Mouse (Mus musculus) stomach, embryonic 15.5 days (tissue): ENCODE results near the gene Ankar. TPM values are rescaled to one million over a fixed set of nuclear protein-coding genes. Genes with fewer than 3 reads are reported as not detected.
A peak's percentile ranks its signal among the peaks of the same experiment; 100 is the strongest.

ENCODE experiments used
- ATAC-seq: fragments of 200-750 bp; cut with Nextera tagmentation; 2 replicates; pipeline ENCODE4 v1.8.0; 2017; ENCODE audit warnings: low read depth, moderate number of reproducible peaks, moderate TSS enrichment; ENCODE audit not compliant: insufficient read depth, low FRiP score
- H3K27ac ChIP-seq: fragments of 300-500 bp; sonication (generic); 2 replicates; pipeline ENCODE4 v1.5.1; 2015; ENCODE audit warnings: mild to moderate bottlenecking, inconsistent platforms
- H3K27me3 ChIP-seq: fragments of 300-500 bp; sonication (generic); replicated peaks from 2 replicates; pipeline ENCODE4 v1.6.1; 2015; ENCODE audit warnings: inconsistent platforms
- H3K36me3 ChIP-seq: fragments of 300-500 bp; sonication (generic); 2 replicates; pipeline ENCODE4 v1.6.1; 2015; ENCODE audit warnings: inconsistent platforms
- H3K4me1 ChIP-seq: fragments of 300-500 bp; sonication (generic); 2 replicates; pipeline ENCODE4 v1.6.1; 2015; ENCODE audit warnings: inconsistent platforms
- H3K4me2 ChIP-seq: fragments of 300-500 bp; sonication (generic); 2 replicates; pipeline ENCODE4 v1.6.1; 2015; ENCODE audit warnings: mild to moderate bottlenecking, inconsistent platforms
- H3K4me3 ChIP-seq: fragments of 300-500 bp; sonication (generic); replicated peaks from 2 replicates; pipeline ENCODE4 v1.5.1; 2015; ENCODE audit warnings: inconsistent platforms
- H3K9ac ChIP-seq: fragments of 300-500 bp; sonication (generic); 2 replicates; pipeline ENCODE4 v1.6.1; 2015; ENCODE audit warnings: inconsistent platforms
- H3K9me3 ChIP-seq: fragments of 300-500 bp; sonication (generic); 2 replicates; pipeline ENCODE4 v1.6.1; 2016; ENCODE audit warnings: inconsistent platforms
- WGBS: fragments of 180-500 bp; shearing (Covaris S2); methylation state at CpG from one replicate; pipeline ENCODE4 v1.1.7; 2015; 5-methylcytosine and 5-hydroxymethylcytosine counted together
- polyA plus RNA-seq: library from polyadenylated mRNA; unstranded; fragments of >200 nt; fragmentation: Nextera tagmentation; extraction: Ambion mirVana; gene quantifications from 2 replicates; pipeline ENCODE4 v1.2.1, GENCODE M21; 2015

Ankar gene
- polyA plus RNA-seq, 1 experiment from 2014 or later = not detected

- WGBS = 96% methylated on average over 7 of the region's 7 CpGs
- H3K4me3 ChIP-seq = no peak overlapping the region
- H3K9me3 ChIP-seq = no peaks in the 10 kb centered on the region
- H3K27ac ChIP-seq = no peak overlapping the region
- ATAC-seq = no peak
- no peaks in the 10 kb centered on the region for H3K27me3 ChIP-seq
- peaks cover 16% of the 10 kb centered on the region for H3K36me3 ChIP-seq
- no peak overlapping the region for H3K4me2 ChIP-seq
- H3K4me1 ChIP-seq = 0 out of 2 replicates have a peak, but pooled peaks cover 8% of the 10 kb centered on the region
- no peak overlapping the region for H3K9ac ChIP-seq
Observed at GRCm38 (mm10) chr1:72601233-72601632, 99.1 kb downstream of the Ankar start.

- Histone ChIP-seq H3K9me3 (no peaks in the 10 kb centered on the region), H3K4me3 (no peak overlapping the region), H3K4me2 (no peak overlapping the region), H3K27me3 (no peaks in the 10 kb centered on the region), H3K4me1 (0 out of 2 replicates have a peak, but pooled peaks cover 8% of the 10 kb centered on the region), H3K27ac (no peak overlapping the region), H3K9ac (no peak overlapping the region), H3K36me3 (peaks cover 20% of the 10 kb centered on the region)
- no peak for ATAC-seq
- WGBS = 90% methylated on average over 5 of the region's 5 CpGs
Observed at GRCm38 (mm10) chr1:72600778-72601177, 99.6 kb downstream of the Ankar start.

GRCm38 (mm10) chr1:72599146-72600101 lies 101.0 kb downstream of the Ankar start:
- Histone ChIP-seq H3K9ac (no peak overlapping the region), H3K4me3 (no peak overlapping the region), H3K27me3 (no peaks in the 10 kb centered on the region), H3K9me3 (no peaks in the 10 kb centered on the region), H3K4me1 (0 out of 2 replicates have a peak, but pooled peaks cover 8% of the 10 kb centered on the region), H3K27ac (peak overlapping the region; percentile 24), H3K4me2 (no peak overlapping the region), H3K36me3 (peaks cover 20% of the 10 kb centered on the region)
- whole genome bisulfite sequencing = 51% methylated on average over 21 of the region's 21 CpGs
- no peak; the same call in 1 of the 2 replicates for ATAC-seq

GRCm38 (mm10) chr1:72596231-72596630 lies 104.1 kb downstream of the Ankar start:
- Histone ChIP-seq H3K36me3 (peaks cover 27% of the 10 kb centered on the region), H3K4me1 (0 out of 2 replicates have a peak, but pooled peaks cover 8% of the 10 kb centered on the region), H3K9me3 (no peaks in the 10 kb centered on the region), H3K9ac (no peak overlapping the region), H3K4me2 (no peak overlapping the region), H3K4me3 (no peak overlapping the region), H3K27me3 (no peaks in the 10 kb centered on the region), H3K27ac (no peak overlapping the region)
- no peak for ATAC-seq
- WGBS = 73% methylated on average over 5 of the region's 5 CpGs

- Histone ChIP-seq H3K4me3 (no peak overlapping the region), H3K4me2 (no peak overlapping the region), H3K27me3 (no peaks in the 10 kb centered on the region), H3K9ac (no peak overlapping the region), H3K36me3 (peaks cover 29% of the 10 kb centered on the region), H3K27ac (no peak overlapping the region), H3K9me3 (no peaks in the 10 kb centered on the region), H3K4me1 (0 out of 2 replicates have a peak, but pooled peaks cover 8% of the 10 kb centered on the region)
- WGBS = 91% methylated on average over 12 of the region's 12 CpGs
- ATAC-seq = no peak
Observed at GRCm38 (mm10) chr1:72595686-72596085, 104.7 kb downstream of the Ankar start.

GRCm38 (mm10) chr1:72593340-72593951 lies 106.9 kb downstream of the Ankar start:
- no peak overlapping the region for H3K4me3 ChIP-seq
- H3K36me3 ChIP-seq = peaks cover 34% of the 10 kb centered on the region
- no peaks in the 10 kb centered on the region for H3K9me3 ChIP-seq
- no peak overlapping the region for H3K4me2 ChIP-seq
- WGBS = 83% methylated on average over 20 of the region's 20 CpGs
- H3K9ac ChIP-seq = no peak overlapping the region
- no peaks in the 10 kb centered on the region for H3K27me3 ChIP-seq
- ATAC-seq = peak; percentile 14; the same call in 1 of the 2 replicates
- H3K4me1 ChIP-seq = no peaks in the 10 kb centered on the region
- no peak overlapping the region for H3K27ac ChIP-seq

Other genes starting within 250 kb of the Ankar start
- gene March4, start 163.6 kb downstream of the Ankar start, polyA plus RNA-seq = 0.18 and 0.21 TPM in 2 replicates
- 18.2 and 20.8 TPM in 2 replicates for gene Smarcal1, start 117.3 kb downstream of the Ankar start, polyA plus RNA-seq
- 1,608 and 1,724 TPM in 2 replicates for gene Rpl37a, start 10.7 kb upstream of the Ankar start, polyA plus RNA-seq
- gene Igfbp2, start 123.9 kb upstream of the Ankar start, polyA plus RNA-seq = 404 and 428 TPM in 2 replicates
- 89.8 and 94.7 TPM in 2 replicates for gene Igfbp5, start 174.3 kb upstream of the Ankar start, polyA plus RNA-seq